Mouse (Mus musculus): ENCODE data around the gene Slc12a5.

Gene Slc12a5

DNA sequence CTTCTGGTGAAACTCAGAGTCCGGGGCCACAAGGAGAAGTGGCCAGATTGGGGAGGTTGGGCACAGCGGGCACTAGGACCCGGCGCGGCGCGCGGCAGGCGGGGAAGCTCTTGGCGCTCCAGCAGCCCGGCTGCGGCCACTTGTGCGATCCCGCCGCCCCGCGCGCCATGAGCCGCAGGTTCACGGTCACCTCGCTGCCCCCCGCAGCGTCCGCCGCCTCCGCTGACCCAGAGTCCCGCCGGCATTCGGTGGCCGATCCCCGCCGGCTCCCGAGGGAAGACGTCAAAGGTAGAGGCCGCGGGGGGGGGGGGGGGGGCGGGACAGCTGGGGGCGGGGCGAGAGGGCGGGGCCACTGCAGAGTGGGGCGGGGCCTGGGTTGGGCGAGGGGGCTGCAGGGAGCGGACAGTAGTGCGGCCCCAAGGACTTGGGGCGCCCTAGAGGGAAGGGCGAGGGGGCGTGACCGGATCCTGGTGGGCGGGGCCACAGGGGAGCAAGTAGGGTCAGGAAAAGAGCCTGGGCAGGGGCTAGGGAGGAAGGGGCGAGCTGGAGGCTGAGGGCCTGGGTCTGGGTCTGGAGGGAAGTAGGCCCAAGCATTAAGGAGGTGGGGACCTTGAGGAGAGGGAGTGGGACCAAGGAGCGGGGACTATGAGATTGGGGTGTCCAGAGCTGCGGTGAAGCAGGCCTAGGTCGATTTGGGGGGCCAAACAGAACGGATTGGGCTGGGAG is at the start of gene Slc12a5:
TSS of gene Slc12a5 (plus strand) at position 87 of the 726 bp plus-strand sequence.
- peak; percentile 80 to 81 for DNase-seq

DNA sequence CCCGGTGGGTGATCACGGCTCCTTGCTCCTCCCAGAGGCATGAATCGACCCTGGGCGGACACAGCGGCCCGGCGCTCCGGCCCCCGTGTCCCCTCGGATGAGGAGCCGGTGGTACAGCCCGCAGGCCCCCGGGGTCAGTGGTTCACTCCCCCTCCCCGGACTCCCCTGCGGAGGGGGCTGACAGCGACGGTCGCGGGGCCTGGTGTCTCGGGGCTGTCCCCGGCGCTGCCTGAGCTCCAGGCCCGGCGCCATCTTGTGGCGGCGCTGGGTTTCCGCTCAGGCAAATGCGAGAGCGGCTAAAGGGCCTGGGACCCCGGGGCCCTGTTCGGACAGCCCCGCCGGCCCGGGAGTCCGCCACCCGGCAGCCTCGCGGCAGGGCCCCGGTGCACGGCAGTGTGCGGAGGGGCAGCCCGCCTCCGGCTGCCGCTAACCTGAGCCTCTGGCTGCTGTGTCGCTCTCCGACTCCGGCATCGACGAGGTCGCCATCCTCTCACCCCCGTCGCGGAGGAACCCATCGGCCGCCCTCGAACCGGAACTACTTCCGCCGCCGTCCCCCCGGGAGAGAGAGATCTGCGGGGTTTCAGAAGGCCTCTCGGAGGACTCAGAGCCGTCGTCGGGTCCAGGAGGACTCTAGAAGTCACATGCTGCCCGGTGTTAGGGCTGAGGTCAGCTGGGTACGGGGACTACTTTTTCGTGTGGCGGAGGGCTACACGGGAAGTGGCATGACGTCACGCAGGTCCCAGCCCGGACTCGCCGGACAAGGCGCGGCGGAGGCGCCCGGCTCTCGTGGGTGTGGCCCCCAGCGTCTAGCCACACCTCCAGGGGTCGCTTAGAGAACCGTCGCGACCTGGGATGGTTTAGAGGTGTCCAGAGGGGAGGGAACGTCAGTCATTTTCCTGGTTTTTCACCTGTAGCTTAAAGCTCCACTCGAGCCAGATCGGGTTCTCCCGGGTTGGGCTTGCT is 49.2 kb upstream of the Slc12a5 start, which contains the start of gene Zfp335:
TSS of gene Zfp335 (minus strand) at position 672 of the 963 bp plus-strand sequence.
- peak; percentile 95 to 96 for DNase-seq

DNA sequence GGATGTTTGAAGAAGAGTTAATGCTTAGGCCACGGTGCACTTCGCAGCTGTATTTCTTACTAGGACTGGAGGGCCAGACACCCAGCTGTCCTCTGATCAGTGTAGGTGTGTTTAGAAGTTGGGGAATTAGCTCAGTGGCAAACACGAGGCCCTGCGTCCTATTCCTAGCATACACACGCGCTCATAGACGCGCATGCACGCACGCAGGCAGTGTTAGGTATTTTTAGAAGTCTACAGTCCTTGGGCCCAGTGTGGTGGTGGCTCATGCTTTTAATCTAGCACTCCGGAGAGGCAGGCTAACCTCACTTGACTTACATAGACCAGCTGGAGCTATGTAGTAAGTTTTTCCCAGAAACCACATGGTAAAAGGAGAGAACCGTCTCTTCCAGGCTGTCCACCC is 48.5 kb upstream of the Slc12a5 start:
- DNase-seq: no peak

DNA sequence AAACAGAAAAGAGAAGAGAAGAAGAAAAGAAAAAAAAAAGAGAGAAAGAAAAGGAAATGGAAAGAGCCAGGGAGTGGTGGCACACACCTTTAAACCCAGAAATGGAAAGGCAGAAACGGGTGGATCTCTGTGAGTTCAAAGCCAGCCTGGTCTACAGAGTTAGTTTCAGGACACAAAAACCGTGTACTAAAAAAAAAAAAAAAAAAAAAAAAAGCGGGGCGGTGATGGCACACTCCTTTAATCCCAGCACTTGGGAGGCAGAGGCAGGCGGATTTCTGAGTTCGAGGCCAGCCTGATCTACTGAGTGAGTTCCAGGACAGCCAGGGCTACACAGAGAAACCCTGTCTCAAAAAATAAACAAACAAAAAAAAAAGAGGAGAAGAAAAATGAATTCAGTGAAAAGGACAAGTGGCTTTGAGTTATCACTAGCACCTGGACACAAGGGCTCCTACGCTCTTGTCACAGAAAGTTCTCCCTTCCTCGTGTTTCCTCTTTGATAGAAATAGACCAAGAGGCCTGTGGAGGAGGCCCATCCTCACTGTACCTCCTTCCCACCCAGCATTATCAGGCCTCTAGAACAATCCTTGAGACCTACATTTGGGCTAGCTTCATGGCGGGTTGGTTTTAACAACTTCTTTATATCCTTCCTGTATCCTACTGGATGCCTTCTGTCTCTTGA is 47.7 kb upstream of the Slc12a5 start:
- no peak for DNase-seq

DNA sequence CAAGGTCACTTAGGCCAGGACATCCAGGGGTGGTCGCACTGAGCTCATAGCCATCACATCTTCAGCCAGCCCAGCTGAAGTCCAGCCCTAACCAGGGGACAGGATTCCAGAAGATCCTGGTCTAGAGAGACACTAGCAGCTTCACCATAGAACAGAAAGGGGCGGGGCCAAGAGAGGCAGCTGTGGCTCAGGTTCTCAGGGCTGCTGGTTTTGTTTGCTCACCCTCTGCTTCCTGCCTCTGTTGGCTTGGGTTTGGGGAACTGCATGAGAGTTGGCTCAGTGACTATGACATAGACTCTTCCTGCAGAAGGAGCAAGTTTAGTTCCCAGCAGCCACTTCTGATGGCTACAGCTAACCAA is 47.2 kb upstream of the Slc12a5 start:
- DNase-seq: no peak

DNA sequence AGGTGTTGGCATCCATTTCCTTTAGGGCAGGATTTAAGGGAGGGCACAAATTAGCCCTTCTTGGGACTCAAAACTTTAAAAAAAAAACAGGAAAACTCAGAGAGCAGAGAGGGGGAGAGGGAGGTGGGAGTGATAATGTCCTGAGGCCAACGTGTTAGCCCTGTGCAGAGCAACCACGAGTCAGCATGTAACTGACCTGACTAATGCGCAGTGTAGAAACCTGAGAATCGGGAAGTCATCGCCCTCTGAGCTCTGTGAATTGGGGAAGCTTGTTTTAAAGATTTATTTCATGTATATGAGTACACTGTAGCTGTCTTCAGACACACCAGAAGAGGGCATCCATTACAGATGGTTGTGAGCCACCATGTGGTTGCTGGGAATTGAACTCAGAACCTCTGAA is 43.8 kb upstream of the Slc12a5 start:
- no peak for DNase-seq

DNA sequence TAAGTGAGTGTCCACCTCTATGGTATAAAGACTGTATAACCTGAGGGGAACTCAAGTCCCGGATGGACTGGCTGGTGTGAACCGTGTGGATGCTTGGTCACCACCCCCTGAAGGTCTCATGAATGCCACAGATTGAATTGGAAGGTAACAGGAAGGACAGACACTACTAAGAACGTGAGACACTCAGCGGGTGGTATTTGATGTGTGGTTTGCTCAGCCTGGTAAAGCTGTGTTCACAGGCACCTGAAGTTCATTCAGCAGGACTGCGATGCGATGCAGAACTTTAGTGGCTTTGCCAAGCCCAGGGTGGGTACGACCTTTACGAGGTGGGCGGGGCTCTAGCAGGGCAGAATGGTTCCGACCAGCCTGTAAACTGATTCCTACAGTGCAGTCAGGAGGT is 43.2 kb upstream of the Slc12a5 start:
- DNase-seq: no peak

DNA sequence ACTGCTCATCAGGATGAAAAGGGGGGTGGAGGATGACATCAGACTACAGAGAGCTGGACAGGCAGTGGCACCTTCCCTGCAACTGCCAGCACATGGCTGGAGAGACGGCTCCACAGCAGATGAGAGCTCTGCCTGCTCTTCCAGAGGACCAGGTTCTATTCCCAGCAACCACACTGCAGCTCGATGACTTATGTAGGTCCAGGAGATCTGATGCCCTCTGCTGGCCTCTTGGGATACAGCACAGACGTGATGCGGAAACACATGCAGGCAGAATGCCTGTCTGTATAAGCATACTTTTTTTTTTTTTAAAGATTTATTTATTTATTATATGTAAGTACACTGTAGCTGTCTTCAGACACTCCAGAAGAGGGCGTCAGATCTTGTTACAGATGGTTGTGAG is 42.3 kb upstream of the Slc12a5 start:
- DNase-seq: peak in 1 of 2 experiments; percentile 60

DNA sequence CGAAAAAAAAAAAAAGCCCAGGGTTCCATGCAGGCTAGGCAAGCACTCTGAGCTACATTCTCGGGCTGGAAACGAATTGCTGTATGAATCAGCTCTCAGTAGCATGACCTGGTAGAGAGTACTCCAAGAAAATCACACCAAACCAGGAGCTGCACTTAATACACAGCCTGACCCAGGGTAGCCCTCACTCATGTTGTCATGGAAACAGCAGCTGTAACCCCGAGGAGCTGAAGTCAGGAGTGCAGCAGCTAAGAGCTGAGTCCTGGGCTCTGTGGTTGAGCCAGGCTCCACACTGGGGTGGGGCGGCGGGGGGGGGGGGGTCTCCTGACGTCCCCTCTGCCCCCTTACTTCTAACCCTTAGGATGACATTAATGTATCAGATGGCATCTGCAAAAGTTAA is 38.6 kb upstream of the Slc12a5 start:
- no peak for DNase-seq

DNA sequence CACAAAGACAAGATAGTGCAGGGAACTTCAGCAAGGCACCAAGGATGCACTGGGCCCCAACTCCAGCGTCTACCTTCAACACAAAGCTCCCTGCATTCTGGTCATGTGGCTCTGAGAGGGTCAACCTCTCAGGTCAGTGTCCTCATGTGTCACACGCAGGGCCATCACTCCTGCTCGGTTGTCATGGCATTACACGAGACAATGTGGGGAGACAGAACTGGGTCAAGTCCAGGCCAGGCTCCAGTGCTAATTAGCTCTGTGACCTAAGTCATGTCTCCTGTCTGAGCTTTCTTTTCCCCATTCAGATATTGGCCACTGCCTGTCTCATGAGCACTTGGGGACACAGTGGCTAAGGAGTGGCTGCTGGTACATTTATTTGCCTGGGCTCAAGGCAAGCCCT is 37.3 kb upstream of the Slc12a5 start:
- DNase-seq: no peak

DNA sequence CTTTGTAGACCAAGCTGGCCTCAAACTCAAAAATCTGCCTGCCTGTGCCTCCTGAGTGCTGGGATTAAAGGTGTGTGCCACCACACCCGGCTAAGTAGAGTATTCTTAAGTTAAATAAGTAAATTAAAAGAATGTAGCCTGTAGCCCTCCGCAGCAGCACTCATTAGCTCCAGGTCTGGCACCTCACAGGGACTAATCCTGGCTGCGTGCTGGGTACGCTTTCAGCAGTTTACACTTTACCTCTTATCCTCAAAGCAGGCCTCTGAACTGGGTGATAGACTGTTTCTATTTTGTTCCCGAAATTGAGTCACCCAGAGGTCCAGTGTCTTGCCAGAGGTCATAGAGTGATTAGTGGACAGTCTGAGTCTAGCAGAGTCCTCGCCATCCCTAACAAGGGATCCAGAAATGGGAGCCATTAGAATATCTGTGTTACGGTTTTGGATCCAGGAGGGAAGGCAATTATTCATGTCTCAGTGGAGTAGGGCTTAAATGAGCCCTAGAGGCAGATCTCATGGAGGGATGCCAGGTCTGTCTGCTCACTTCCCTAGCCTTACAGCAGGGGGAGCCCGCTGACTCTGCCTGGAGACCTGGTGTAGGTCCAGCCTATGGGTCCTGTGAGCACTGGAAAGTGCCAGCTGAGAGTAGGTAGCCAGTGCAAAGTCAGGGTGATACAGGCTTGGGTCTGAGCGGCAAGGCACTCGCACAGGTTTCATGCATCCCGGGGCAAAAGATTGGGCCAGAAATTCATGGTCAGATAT is 36.3 kb upstream of the Slc12a5 start:
- peak; percentile 95 for DNase-seq

DNA sequence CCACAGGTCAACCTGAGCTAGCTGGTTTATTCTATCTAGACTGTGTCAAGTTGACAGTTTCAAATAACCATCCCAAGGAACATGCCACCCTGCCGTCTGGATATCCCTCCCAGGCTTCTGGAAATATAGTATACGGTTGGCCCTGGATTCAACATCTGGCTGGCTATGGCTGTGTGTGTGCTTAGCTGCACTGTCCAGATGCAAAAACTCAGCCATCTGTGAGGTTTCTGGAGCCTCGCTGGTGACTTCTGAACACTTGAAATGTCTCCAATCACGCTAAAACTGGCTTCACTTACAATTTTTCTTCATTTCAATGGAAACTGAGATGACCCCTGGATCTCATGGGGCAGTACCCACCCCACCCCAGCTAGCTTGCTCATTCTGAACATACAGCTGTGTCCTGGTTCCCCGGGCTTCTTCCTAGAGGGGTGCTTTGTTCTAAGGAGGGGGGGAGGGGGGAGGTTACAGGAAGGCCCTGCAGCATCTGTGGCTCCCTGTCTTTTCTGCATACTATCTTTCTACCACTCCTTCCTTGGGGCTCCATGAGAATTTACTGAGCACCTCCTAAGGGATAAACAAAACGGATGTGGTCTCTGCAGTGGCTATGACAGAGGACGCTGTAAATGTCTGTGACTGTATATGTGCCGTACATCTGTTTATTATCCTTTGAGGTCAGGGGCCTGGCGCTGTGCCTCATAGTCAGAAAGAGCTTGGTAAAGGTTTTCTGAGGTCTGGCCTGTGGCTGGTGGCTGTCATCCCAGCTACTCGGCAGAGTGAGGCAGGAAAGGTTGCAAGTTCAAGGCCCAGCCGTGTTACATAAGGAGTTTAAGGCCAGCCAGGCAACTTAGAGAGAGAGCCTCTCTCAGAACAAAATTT is 29.7 kb upstream of the Slc12a5 start:
- no peak for DNase-seq

DNA sequence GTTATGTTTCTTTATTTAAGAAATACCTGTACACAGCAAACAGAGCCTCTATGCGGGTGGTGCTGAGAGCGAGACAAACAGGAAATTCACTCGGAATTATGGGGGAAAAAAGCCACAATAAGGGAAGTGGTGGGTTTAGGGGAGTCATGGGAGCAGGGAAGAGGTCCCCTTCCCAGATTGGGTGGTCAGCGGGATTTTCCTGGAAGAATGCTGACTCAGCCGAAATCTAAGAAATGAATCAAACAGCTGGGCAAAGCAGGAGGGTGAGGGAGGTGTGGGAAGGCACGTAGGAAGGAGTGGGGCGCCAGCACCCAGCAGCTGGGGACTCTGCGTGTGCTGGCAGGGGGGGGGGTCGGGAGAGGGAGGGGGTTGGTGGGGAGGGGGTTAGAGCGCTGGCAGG is 27.1 kb upstream of the Slc12a5 start:
- DNase-seq: no peak

DNA sequence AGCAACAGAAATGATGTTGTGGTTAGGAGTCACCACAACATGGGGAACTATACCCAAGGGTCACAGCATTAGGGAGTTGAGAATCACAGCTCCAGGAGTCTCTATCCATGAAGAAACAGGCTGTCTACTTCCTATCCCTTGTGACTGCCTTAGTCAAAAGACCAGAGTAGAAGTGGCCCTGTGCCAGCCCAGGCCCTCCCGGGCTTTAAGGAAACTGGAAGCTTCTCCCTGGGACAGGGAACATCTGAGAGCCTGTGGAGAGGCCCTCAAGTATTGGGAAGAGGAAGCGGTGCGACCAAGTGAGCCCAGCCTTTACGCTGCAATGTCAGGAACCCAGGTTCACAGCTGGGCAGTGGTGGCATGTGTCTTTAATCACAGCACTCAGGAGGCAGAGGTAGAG is 24.6 kb upstream of the Slc12a5 start:
- DNase-seq: no peak

DNA sequence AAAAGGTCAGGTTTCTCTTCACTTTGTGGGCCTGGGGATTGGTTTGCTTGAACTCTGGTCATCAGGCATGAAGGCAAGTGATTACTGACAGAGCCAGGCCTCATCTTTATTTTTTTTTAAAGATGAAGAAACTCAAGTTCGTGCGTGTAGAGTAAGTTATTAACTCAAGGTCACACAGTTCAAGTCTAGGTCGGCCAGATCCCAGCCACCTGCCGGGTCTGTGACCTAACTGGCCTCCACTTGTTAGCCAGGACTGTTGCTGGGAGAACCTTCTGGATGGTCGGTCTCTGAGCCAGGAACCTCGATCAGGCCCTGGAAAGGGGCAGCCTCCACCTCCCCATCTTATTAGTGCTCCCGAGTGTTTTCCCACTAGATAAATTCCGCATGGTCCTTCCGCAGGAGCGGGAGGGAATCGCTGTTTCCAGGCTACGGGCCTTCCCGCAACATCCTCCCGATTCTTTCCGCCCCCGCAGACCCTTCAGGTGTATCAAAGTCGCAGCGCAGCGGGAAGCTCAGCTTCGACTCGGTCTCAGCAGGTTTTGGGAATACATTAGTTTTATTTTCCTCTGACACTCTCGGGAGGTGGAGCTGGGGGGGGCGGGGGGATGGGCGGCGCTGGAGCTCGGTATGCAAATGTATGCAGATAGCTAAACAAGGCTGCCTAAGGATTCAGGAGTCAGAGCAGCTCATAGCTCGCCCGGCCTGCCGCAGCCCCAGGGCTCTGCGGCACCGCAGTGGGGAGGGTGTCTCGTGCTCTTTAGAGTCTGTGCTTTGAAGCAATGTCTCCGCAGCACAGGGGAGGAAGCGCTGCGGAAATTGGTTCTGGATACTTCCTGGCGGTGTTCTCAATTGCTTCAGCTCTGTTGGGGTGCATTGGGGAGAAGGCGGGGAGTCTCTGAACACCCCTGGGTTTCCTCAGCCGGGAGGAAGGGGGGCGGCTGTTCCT is 22.2 kb upstream of the Slc12a5 start:
- DNase-seq: peak; percentile 57 to 58

DNA sequence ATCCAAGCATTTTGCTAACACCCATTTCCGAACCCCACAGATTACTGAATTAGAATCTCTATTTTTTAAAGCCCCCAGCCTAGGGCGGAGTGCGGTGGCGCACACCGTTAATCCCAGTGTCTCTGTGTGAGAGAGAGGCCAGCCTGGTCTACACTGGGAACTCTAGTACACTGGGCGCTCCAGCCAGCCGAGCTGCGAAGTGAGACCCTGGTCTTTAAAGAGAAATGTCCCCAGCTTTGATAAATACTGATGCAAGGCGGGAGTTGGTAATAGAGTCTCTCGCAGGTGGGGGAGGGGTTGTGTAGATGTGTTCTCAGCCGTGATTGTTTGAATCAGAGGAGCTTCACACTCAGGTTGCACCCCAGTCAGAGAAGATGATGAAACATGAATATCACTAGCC is 21.5 kb upstream of the Slc12a5 start:
- DNase-seq: peak; percentile 65 to 66

DNA sequence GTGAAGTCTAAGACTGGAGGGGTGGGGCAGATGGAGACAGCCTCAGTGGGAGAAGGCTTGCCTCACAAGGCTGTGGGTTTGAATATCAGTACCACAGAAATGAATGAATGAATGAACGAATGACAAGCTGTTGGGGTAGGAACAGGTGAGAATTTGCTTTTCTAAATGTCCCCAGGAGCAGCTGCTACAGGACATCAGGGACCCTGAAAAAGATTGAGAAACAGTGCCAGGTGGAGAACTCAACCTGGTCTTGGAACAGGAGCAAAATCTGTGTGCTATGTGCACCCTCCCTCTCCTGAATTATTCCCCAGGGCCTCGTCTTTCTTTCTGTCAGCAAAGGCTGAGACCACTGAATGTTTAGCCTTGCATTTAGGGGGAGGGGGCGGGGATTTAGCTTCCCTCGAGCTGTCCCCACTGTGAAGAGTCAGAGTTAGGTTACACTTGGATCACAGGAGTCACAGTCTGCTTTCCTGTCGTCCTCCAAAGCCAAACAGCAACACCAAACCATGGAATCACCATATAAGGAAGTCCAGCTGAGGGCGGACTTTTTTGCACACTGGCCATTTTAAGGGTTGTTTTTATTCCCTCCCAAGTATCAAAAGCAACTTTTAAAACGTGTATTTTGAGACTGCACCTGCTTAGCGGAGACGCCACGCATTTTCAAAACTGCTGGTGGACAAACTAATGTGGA is 20.3 kb upstream of the Slc12a5 start, which contains the start of gene Mmp9:
TSS of gene Mmp9 (plus strand) at position 641 of the 691 bp plus-strand sequence.
- DNase-seq: no peak

DNA sequence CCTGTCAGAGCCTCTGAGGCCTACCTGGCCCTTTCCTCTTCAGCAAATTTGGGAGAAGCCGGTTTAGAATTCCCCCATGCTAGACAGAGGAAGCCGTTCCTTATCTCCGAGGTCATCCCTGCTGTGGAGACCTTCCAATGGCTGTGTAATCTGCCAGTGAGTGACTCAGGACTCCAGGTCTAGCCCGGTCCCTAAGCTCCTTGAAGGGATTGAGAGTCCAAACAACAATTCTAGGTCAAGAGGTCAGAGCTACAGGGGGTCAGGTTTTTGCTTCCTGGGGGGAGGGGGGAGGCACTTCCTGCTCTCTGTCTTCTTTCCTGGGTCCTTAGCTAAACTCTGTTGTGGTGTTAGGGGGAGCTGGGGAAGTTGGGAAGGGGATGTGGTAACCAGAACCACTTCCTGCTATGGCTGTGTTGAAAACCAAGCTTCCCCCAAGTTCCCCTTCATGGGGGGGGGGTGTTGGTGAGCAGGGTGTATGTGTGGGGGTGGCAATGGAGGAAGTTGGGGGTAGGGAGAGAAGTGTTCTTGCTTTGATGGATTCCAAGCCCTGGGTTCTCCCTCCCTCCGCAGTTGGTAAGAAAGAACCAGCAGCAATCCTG is 17.8 kb upstream of the Slc12a5 start:
- DNase-seq: no peak

DNA sequence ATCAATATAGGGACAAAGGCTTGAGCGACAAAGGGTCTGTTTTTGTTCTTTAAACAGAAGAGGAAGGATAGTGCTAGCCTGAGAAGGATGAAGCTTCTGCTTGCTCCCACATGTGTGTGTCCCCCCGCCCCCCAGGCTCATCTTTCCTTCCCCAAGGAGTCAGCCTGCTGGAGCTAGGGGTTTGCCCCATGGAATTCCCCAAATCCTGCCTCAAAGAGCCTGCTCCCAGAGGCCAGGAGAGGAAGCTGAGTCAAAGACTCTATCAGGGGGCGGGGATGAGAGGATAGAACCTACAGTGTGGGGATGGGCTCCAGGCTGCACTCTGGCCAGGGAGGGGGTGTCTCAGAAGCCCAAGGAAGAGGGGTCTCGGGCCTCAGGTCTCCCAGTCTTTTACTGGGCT is 13.1 kb upstream of the Slc12a5 start:
- DNase-seq: no peak

All from cerebellum, postnatal 14 days (tissue).